Mouse (Mus musculus) left cerebral cortex, adult 2 months (tissue): Measurements from ENCODE around the gene Kiss1r. TPM values are rescaled to one million over a fixed set of nuclear protein-coding genes. Genes with fewer than 3 reads are reported as not detected.
A peak's percentile ranks its signal among the peaks of the same experiment; 100 is the strongest.
"Not testable (repeated sequence)": the region's sequence is repeated elsewhere in the genome, so short reads cannot be mapped to it uniquely, and the experiment has no call there.

Experiments
- DNase-seq, 2 experiments: peaks; one replicate each; pipeline ENCODE4 v3.0.0; 2021 to 2022; ENCODE audit warnings: low spot score in 2 of 2, mixed read lengths in 1 of 2; ENCODE audit errors: extremely low spot score in 1 of 2
- H3K27ac ChIP-seq: fragments of 200-600 bp; 2 replicates; pipeline ENCODE4 v1.8.1; 2022
- H3K4me3 ChIP-seq: fragments of 200-600 bp; 2 replicates; pipeline ENCODE4 v1.8.1; 2022
- CTCF ChIP-seq: fragments of 200-600 bp; IDR thresholded peaks from 2 replicates; pipeline ENCODE4 v1.8.1; 2022; ENCODE audit warnings: antibody characterized with exemption, mild to moderate bottlenecking, moderate library complexity
- intact Hi-C: fragments of 180-260 bp; cut with DNase I; formaldehyde crosslinking; loops from one replicate; pipeline ENCODE4 v1.15.1; 2025
- total RNA-seq, 2 experiments: library from RNA; stranded (reverse); gene quantifications; 2 replicates each; pipeline ENCODE4 v1.2.3; 2021

Gene Kiss1r
- total RNA-seq, 2 experiments from 2014 or later, result 6.6 to 9.1 TPM

GRCm38 (mm10) chr10:79950661-79951060, 33.9 kb downstream of the Kiss1r start:
- intact Hi-C loops, result no loop called here
- DNase-seq, result no peak
- Histone ChIP-seq H3K4me3 (no peak overlapping the region), H3K27ac (no peak overlapping the region)
- no peak for TF ChIP-seq CTCF

- DNase-seq, result peak in 1 of 2 experiments; percentile 49
- TF ChIP-seq CTCF, result peak; percentile 71
- Histone ChIP-seq H3K27ac (no peak overlapping the region), H3K4me3 (no peak overlapping the region)
- intact Hi-C loops, result no loop called here
Measured at GRCm38 (mm10) chr10:79953946-79954345, 37.2 kb downstream of the Kiss1r start.

DNA sequence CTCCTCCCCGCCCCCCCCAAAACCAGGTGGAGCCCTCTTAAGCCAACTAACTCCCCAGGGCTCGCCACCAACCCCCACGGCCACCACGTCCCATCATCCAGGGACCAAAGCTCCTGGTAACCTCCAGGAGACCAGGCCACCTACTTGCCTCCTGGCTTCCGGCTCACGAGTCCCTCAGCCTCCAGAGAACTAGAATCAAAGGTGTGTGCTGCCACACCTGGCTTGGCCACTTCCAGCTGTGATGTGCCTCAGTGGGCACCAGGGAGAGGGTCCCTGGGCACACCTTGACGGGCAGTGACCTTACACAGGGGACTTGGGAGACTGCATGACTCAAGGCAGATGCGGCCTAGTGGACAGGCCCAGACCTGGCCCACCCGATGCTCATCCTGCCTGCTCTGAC, 38.9 kb downstream of the Kiss1r start:
- no peak for DNase-seq
- TF ChIP-seq CTCF, result no peak
- Histone ChIP-seq H3K4me3 (no peak overlapping the region), H3K27ac (no peak overlapping the region)
- intact Hi-C loops, result no loop called here

- no peak for DNase-seq
- Histone ChIP-seq H3K27ac (no peak overlapping the region), H3K4me3 (no peak overlapping the region)
- no peak for TF ChIP-seq CTCF
- intact Hi-C loops, result no loop called here
Measured at GRCm38 (mm10) chr10:79956643-79957154, 39.9 kb downstream of the Kiss1r start.

DNA sequence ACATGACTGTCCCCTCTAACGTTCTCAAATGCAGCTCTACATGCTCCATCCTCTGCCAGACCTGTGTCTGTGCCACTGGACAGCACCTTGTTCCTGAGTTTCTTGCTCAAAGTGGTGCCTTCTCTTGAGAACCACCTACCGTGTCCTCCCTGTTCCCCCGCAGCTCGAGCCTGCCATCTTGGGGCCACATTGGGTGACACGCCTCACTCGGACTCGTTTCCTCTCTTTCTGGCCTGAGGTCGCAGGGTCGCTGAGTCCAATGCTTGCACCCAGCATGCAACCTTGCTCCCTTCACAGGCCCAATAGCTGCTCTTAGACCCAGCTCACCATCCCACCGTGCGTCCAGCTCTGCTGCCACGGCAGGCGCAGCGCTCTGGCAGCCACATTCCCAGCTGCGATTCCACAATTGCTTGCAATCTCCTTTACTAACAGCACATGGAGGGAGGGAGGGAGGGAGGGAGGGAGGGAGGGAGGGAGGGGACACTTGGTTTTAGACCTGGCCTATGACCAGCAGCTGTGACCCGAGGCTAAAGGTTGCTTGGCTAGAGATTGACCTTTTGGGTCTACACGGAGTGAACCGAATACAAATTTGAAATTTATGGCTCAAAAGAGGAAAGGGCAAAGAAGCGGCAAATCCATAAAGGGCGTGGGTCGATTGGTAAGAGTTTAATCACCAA, 41.5 kb downstream of the Kiss1r start:
- TF ChIP-seq CTCF, result peak; percentile 89
- Histone ChIP-seq H3K27ac (no peak overlapping the region), H3K4me3 (no peak overlapping the region)
- peak; percentile 66 to 80 for DNase-seq
- intact Hi-C loops, result loop anchor here (1.0 to 2.0 kb wide), 3 partner anchors 33 to 123 kb away; no protein-coding TSS in a partner anchor

GRCm38 (mm10) chr10:79959412-79959811, 42.6 kb downstream of the Kiss1r start:
- intact Hi-C loops, result loop anchor here (2.0 kb wide), 2 partner anchors 67 to 125 kb away; no protein-coding TSS in a partner anchor
- H3K4me3 ChIP-seq, result 0 out of 2 replicates have a peak overlapping the region, but pooled peaks have one; percentile 22
- not testable (repeated sequence) for DNase-seq, H3K27ac ChIP-seq

DNA sequence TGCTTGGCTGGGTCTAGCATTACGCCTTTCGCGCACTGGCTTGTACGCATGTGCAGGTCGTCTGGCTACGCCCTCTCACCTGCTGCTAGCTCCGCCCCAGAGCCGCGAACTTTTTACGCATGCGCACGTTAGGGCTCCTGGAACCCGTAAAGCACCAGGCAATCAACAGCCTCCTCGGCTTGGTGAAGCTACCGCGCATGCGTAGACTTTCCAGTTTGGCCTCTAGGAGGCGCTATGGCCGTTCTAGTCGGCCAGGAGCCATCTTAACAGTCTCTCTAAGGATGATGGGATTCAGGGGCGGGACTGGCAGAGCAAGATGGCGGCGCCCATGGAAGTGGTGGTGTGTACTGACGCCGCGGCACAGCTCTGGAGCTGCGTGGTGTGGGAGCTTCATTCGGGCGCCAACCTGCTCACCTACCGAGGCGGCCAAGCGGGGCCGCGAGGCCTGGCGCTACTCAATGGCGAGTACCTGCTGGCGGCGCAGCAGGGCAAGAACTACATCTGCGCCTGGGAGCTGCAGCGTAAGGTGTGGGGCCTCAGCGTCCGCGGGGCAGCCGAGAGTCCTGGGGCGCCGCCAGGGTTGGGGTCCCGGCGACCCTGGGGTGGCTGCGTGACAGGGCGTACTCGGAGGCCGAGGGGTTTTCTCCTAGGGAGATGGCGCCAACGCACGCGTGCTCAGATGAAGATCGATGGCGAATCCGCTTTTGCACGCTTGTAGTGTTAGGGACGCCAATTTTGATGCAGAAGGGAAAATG, 43.3 kb downstream of the Kiss1r start, which contains the start of gene Wdr18:
Gene Wdr18, plus strand, starts transcription at position 306 of the 755 bp plus-strand sequence.
- peak; percentile 97 for TF ChIP-seq CTCF
- Histone ChIP-seq H3K4me3 (peak within 1 kb of the TSS; percentile 68), H3K27ac (peak within 1 kb of the TSS; percentile 76)
- DNase-seq, result peak; percentile 99 to 100
- intact Hi-C loops, result loop anchor here (1.0 to 2.0 kb wide), 3 partner anchors 24 to 125 kb away; partner anchors contain the start of gene Tmem259

GRCm38 (mm10) chr10:79960671-79961294, 44.0 kb downstream of the Kiss1r start:
- no peak for TF ChIP-seq CTCF
- intact Hi-C loops, result loop anchor here (1.0 kb wide), 1 partner anchor 24 kb away; the partner anchor contains the start of gene Tmem259
- Histone ChIP-seq H3K27ac (peak overlapping the region; percentile 76; the same call in 1 of the 2 replicates), H3K4me3 (peak overlapping the region; percentile 68)
- no peak for DNase-seq

GRCm38 (mm10) chr10:79964727-79965126, 48.0 kb downstream of the Kiss1r start:
- TF ChIP-seq CTCF, result no peak
- Histone ChIP-seq H3K4me3 (no peak overlapping the region), H3K27ac (no peak overlapping the region)
- intact Hi-C loops, result no loop called here
- DNase-seq, result no peak

DNA sequence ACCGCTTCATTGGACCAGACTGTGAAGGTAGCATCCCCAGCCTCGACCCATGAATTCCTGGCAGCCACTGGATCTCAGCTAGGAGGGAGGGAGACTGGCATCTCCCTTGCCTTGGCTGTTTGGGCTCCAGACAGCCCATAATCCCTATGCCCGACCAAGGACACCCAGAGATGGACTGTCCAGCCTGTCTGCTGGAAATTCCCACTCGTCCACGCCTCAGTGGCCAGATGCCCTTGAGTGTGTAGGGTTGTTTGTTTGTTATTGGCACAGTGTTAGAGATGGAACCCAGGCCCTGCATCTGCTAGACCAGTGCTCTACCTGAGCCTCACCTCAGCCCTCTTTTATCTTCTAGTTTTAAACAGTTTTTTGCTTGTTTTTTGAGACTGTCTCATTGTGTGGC, 48.6 kb downstream of the Kiss1r start:
- no peak for TF ChIP-seq CTCF
- intact Hi-C loops, result no loop called here
- no peak for DNase-seq
- Histone ChIP-seq H3K4me3 (no peak overlapping the region), H3K27ac (no peak overlapping the region)

DNA sequence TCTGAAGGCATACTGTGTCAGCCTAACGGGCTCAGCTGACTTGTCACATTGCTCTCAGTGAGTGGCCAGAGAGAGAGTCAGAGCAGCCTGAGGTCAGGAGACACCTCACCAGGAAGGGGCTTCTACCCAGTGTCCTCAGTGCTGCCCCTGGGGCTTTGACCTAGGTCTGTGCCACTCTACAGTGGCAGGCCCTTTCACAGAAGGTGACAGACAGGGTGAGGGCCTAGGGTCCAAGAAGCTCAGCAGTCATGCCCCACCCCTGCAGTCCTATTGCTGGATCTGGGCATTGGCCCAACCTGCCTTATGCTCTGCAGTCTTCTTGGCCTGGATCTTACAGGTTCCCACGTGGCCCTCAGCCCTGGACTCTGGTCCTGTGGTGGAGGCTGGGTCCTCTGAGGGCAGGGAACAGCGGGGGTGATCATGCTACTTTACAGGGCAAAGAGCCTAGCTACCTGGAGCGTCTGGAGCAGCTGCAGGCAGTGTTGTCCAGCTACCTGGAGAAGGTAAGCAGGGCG, 50.2 kb downstream of the Kiss1r start:
- H3K27ac ChIP-seq, result no peak overlapping the region
- no peak for DNase-seq
- no peak for TF ChIP-seq CTCF
- no peak overlapping the region for H3K4me3 ChIP-seq
- intact Hi-C loops, result no loop called here

DNA sequence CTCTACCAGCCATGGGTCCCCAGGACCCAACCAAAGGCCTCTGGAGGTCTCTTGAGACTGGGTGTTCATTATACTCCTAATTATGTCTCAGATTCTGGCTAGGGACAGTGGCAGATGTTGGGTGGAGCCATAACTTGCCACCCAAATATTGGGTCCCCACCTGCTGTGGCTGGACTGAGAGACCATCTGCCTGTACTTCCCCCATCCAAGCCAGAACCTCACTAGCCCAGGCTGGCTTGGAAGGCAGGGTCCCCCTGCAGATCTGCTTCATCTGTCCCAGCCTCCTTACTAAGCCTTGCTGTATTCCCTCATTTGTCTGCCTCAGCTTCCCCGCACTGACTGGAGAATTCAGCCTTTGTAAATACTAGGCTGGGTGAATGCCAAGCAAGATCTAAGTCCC, 51.4 kb downstream of the Kiss1r start:
- TF ChIP-seq CTCF, result no peak
- no peak for DNase-seq
- H3K4me3 ChIP-seq, result no peak overlapping the region
- intact Hi-C loops, result no loop called here
- no peak overlapping the region for H3K27ac ChIP-seq
